Mouse (Mus musculus) v-Abl transformed pro-B cells (cell line): Measurements from ENCODE around the gene Slc22a3.

ENCODE experiments used
- in situ Hi-C, 2 experiments: fragments of 400-800 bp; cut with MboI; formaldehyde crosslinking; loops; one replicate each; pipeline ENCODE4 v1.15.1; 2025; ENCODE audit not compliant: unreplicated experiment in 2 of 2

The Slc22a3 gene

GRCm38 (mm10) chr17:12415031-12415735, 92.3 kb downstream of the Slc22a3 start:
- in situ Hi-C loops: loop anchor here (5.0 to 25.0 kb wide), 4 partner anchors 240 to 597 kb away; partner anchors contain the start of gene Sod2 (in 1 of the 2)

- in situ Hi-C loops: loop anchor here (10.0 to 25.0 kb wide), 3 partner anchors 242 to 599 kb away; partner anchors contain the start of gene Sod2 (in 1 of the 2)
Measured at GRCm38 (mm10) chr17:12412891-12413237, 94.6 kb downstream of the Slc22a3 start.

- in situ Hi-C loops: loop anchor here (10.0 to 25.0 kb wide), 3 partner anchors 242 to 600 kb away; partner anchors contain the start of gene Sod2 (in 1 of the 2)
Measured at GRCm38 (mm10) chr17:12412181-12412890, 95.2 kb downstream of the Slc22a3 start.

GRCm38 (mm10) chr17:12409346-12409944, 98.1 kb downstream of the Slc22a3 start:
- in situ Hi-C loops: loop anchor here (25.0 kb wide), 2 partner anchors 253 to 603 kb away; partner anchors contain the start of gene Sod2 (in 1 of the 2)

- in situ Hi-C loops: loop anchor here (25.0 kb wide), 2 partner anchors 259 to 609 kb away; partner anchors contain the start of gene Sod2 (in 1 of the 2)
Measured at GRCm38 (mm10) chr17:12403420-12403819, 104.1 kb downstream of the Slc22a3 start.

GRCm38 (mm10) chr17:12396163-12396677, 111.3 kb downstream of the Slc22a3 start:
- in situ Hi-C loops: no loop called here

- in situ Hi-C loops: no loop called here
Measured at GRCm38 (mm10) chr17:12388239-12388638, 119.3 kb downstream of the Slc22a3 start.

GRCm38 (mm10) chr17:12387781-12388180, 119.7 kb downstream of the Slc22a3 start:
- in situ Hi-C loops: no loop called here

GRCm38 (mm10) chr17:12385049-12385794, 122.3 kb downstream of the Slc22a3 start:
- in situ Hi-C loops: no loop called here

GRCm38 (mm10) chr17:12382531-12382930, 125.0 kb downstream of the Slc22a3 start:
- in situ Hi-C loops: no loop called here

GRCm38 (mm10) chr17:12381579-12381978, 125.9 kb downstream of the Slc22a3 start:
- in situ Hi-C loops: no loop called here

- in situ Hi-C loops: no loop called here
Measured at GRCm38 (mm10) chr17:12380287-12380686, 127.2 kb downstream of the Slc22a3 start.

GRCm38 (mm10) chr17:12377981-12378705, 129.4 kb downstream of the Slc22a3 start, which contains the start of gene Plg:
Gene Plg, plus strand, starts transcription at chr17:12378608.
- in situ Hi-C loops: no loop called here

GRCm38 (mm10) chr17:12373601-12374144, 133.8 kb downstream of the Slc22a3 start:
- in situ Hi-C loops: loop anchor here in 1 of 2 experiments (5.0 kb wide), 3 partner anchors 111 to 336 kb away; no protein-coding TSS in a partner anchor

- in situ Hi-C loops: loop anchor here in 1 of 2 experiments (5.0 kb wide), 3 partner anchors 110 to 335 kb away; no protein-coding TSS in a partner anchor
Measured at GRCm38 (mm10) chr17:12372021-12372420, 135.5 kb downstream of the Slc22a3 start.

- in situ Hi-C loops: loop anchor here in 1 of 2 experiments (5.0 kb wide), 3 partner anchors 109 to 334 kb away; no protein-coding TSS in a partner anchor
Measured at GRCm38 (mm10) chr17:12371310-12371925, 136.1 kb downstream of the Slc22a3 start.

GRCm38 (mm10) chr17:12370289-12370688, 137.2 kb downstream of the Slc22a3 start:
- in situ Hi-C loops: loop anchor here in 1 of 2 experiments (5.0 kb wide), 3 partner anchors 108 to 333 kb away; no protein-coding TSS in a partner anchor

GRCm38 (mm10) chr17:12369393-12369792, 138.1 kb downstream of the Slc22a3 start:
- in situ Hi-C loops: loop anchor here in 1 of 2 experiments (5.0 kb wide), 3 partner anchors 67 to 332 kb away; no protein-coding TSS in a partner anchor
